Mouse (Mus musculus) retina, embryonic 14.5 days (tissue): ENCODE measurements around the gene Erg.

Source experiments
- DNase-seq: peaks from one replicate; pipeline ENCODE4 v3.0.0-alpha.2; 2015; ENCODE audit warnings: low spot score

Gene Erg

DNA sequence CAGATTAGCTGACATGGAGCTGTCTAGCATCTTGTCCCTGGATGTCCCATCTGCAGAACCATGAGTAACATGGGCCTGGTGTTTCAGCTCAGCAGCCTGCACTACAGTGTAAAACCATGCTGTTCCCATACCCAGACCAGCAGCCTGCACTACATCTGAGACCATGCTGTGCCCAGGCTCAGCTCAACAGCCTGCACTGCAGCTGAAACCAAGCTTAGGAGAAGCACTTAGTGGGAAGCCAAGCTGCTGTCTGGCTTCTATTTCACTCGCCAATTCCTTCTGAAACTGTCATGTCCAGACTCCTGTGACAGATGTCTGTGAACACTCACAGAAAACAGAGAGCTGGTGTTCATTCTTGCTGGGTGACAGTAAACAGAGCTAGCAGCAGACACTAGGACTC, 195.6 kb downstream of the Erg start:
- no peak for DNase-seq

- DNase-seq, result no peak
These were observed 197.4 kb downstream of the Erg start for GRCm38 (mm10) chr16:95388811-95389529.

DNA sequence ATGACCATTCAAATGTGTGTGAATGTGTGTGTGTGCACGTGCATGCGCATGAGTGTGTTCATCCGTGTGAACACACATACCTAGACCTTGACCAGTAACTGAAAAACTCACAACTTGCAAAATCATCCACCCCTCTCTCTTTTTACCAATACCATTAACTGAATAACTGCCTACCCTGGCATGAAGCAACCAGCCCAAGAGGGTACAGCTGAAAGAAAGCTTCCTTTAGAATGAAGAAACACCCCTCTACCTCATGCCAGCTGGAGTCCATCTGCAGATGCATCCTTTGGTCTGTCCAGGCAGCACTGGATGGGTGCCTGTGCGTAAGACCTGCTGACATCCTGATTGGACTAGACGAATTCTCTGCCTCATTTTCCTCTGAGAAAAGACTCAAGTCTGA, 198.1 kb downstream of the Erg start:
- no peak for DNase-seq

- DNase-seq, result no peak
These were observed 199.4 kb downstream of the Erg start for GRCm38 (mm10) chr16:95387008-95387407.

GRCm38 (mm10) chr16:95385299-95385973, 201.0 kb downstream of the Erg start:
- no peak for DNase-seq

GRCm38 (mm10) chr16:95384590-95385148, 201.7 kb downstream of the Erg start:
- no peak for DNase-seq

DNA sequence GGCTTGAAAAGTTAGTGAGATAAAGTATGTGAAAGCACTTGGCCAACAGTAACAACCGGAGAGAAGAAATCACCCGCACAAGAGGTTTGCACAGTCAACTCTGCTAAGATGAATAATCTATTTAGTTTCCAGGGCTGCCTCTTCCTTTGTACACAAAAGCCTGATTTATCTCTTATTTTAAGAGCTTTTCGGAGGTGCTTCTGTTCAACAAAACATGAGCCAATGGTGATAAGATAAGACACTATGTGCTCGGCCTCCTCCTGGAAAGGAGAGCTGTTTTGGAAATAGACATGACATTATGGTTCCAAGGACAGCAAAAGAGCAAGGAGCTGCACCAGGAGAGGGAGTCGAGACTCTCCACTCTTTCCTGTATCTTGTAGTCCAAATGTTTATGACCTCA, 204.1 kb downstream of the Erg start:
- no peak for DNase-seq

GRCm38 (mm10) chr16:95376834-95377233, 209.6 kb downstream of the Erg start:
- no peak for DNase-seq

DNA sequence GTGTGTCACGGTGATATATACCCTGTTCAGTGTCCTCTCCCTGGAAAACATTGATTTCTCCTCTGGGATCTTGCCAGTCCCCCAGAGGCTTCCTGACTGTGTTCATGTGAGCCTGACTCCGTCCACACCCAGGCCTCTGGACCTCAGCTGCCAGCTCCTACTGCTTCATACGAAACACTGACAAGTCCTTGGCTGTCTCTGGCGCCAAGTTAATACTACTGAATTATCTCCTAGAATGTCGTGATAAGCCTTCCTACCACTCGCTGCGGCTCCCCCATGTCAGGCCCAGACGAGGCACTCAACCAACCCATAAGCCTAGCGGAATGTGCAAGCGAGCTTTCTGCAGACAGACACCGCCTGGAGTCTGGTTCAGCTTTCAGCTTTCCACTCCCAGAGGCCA, 210.0 kb downstream of the Erg start:
- no peak for DNase-seq

DNA sequence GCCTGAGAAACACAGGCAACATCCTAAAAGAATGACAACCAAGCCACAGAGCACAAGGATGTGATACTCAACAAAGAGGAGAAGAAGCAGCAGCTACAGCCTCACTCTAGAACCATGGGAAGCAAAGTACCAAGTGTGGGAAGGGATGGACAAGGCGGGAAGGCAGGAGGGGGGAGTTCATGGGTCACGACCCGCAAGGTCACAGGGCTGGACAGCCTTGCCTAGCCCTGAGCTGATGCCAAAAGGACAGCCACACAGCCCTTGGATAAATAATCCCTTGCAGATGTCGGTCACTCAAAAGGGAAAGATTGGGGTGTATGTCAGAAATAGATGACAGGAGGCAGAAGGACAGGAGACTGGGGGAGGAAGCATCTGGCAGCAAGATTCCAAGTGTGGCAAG, 211.7 kb downstream of the Erg start:
- DNase-seq, result no peak

GRCm38 (mm10) chr16:95372960-95373359, 213.4 kb downstream of the Erg start:
- DNase-seq, result no peak

DNA sequence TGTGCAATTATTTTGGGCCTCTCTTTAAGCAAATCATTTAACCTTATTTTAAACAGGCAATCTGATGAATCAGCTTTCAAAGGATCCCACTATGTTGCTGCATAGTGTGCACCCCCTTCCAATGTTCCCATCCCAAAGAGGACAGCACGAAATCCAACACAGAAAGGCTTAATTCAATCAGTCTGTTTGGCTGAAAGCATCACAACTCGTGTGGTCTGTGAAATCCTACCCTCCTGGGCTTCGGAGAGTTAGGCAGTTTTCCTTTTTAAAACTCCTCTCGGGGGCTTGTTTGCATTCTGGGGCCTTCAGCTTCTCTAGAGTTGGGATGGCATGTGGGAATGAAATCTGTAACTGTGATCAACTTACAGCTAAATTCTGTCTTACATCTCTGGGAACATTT, 214.7 kb downstream of the Erg start:
- no peak for DNase-seq

DNA sequence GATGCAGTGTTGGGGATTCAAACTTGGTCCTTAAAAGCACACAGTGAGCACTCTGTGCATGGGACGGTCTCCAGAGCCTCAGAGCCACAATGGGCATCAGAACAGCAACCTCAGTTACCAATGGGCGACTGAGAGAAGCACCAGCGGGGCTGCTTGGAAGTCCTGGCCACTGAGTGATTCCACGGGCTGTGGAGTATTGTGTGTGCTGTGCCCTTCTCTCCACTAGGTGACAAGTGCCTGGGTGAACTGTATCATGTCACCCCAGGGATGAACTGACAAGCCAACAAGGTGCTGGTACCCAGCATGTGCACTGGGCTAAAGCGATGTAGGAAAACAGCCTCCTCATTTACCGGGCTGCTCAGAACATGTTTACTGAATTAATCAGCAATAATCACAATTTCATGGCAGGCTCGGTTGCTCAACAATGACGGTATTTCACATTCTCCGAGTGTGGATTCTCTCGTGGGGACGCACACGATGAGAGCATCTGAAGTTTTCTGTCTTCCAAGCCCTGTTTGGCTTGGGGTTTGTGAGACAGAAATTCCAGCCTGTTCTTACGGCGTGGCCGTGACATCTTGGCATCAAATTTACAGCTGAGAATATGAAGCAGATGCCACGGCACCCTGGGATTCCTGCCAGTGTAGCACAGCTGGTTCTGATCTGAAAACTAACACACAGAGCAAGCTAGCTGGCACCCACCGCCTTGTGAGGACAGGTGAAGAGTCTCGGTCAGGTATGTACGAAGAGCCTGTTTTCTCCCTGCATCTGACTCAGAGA, 219.2 kb downstream of the Erg start:
- no peak for DNase-seq

DNA sequence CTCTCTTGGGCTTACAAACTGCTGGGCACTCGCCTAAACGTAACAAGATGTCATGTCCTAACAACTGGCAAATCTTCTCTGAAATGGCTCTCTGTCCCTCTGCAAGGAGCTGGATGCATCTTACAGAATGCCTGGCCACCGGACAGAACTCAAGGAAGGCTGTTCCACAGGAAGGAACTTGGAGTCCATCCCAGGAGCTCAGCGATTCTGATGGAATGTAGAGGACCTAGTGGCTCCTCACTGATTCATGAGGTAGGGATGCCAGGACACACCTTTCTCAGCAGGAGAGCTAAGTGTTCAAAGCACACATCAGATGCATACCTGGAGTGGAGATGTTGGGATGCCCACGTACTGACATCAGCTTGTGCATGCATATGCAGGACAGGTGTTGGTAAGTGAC, 221.2 kb downstream of the Erg start:
- DNase-seq, result no peak

DNA sequence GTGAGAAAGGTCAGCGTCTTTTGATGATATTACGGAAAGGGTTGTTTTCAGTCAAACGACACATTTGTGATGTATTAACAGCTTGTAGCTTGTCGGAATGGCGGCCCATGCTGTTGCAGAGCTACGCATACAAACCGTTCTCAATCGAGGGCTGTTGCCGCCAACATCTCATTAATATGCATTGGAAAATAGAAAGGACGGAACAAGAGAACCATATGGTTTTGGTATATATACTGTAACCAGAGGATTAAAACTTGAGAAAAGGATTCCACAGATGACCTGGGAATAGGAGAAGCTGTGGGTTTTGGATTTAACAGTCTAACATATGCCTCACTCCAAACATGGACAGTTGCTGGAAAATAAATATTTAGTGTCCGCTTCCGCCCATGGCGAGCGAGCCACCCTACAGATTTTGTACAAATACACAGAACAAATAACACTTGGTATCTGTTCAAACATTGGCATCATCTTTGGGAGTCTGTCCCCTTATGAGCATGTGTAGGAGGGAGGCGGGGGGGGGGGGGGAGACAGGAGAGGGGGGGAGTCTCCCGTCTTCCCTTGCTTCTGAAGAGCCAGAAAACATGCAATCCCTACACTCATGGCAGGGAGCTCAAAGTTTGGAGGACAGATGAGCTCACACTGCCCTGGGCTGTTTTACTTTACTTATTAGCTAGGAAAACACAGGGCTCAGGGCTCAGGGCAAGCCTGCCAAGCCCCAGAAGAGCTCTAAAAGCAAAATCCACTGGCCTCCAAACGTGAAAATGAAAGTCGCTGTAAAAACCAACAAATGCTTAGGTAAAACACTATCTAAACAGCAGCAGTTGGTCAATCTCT, 222.5 kb downstream of the Erg start:
- no peak for DNase-seq

- no peak for DNase-seq
These were observed 224.4 kb downstream of the Erg start for GRCm38 (mm10) chr16:95361950-95362349.

DNA sequence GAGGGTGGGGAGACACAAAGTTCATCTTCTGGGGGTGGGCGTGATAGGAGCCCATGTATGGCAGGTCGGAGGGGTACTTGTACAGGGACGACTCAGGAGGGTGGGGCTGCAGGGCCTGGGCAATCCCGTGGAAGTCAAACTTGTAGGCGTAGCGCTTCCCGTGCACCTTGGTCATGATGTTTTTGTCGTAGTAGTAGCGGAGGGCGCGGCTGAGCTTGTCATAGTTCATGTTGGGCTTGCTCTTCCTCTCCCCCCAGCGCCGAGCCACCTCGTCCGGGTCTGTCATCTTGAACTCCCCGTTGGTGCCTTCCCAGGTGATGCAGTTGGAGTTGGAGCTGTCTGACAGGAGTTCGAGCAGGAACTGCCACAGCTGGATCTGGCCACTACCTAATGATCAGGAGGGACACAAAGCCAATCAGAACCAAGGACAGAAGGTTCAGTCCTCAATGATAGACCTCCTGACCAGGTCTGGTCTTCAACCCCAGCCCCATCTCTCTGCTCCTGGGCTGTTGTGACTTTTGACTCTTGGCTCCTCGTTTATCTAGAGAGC, 225.4 kb downstream of the Erg start:
- no peak for DNase-seq

DNA sequence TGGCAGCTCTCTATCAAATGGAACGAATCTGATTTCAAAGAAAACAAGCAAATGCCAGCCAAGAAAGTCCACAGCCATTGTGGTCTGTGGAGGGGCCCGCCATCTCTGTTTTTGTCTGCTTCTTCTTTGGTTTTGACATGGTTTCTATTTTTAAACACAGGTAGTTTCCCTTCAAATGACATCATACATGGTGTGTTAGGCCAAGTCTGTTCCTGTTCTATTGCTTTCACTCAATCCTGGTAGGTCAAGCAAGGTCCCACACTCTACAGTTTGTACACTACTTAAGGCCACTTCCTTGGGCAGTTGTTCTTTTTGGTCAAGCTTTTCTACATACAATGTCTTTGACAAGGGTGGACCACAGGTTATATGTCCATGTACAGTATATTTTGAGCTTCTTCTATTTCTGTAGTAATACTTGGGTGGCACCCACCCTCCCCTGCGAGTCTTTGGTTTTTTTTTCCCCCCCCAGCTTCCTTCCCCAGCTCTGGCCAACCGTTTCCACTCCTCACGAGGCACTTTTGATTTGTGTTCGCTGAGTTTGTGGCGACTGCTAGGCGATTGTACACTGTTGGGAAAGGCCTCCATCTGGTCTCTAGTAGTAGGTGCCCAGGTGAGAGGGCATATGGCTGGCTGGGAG, 226.1 kb downstream of the Erg start:
- DNase-seq, result no peak

- no peak for DNase-seq
These were observed 229.1 kb downstream of the Erg start for GRCm38 (mm10) chr16:95356962-95357955.

GRCm38 (mm10) chr16:95353838-95354237, 232.6 kb downstream of the Erg start:
- DNase-seq, result no peak
